Mouse (Mus musculus): ENCODE measurements around the gene Krt42. TPM values are rescaled to one million over a fixed set of nuclear protein-coding genes. Genes with fewer than 3 reads are reported as not detected.
A peak's percentile ranks its signal among the peaks of the same experiment; 100 is the strongest.
"Not testable (repeated sequence)": the region's sequence is repeated elsewhere in the genome, so short reads cannot be mapped to it uniquely, and the experiment has no call there.

Gene Krt42
- polyA plus RNA-seq, 1 experiment = not detected

- Histone ChIP-seq H3K4me2 (ENCODE audit: low read depth) (no peak overlapping the region), H3K27me3 (ENCODE audit: control insufficient read depth, insufficient read depth, insufficient read length) (no peaks in the 10 kb centered on the region), H3ac (ENCODE audit: control insufficient read depth, insufficient read length) (no peak overlapping the region), H3K79me2 (ENCODE audit: control insufficient read depth, insufficient read depth) (no peaks in the 10 kb centered on the region), H3K4me3 (no peak overlapping the region), H3K36me3 (ENCODE audit: control insufficient read depth, insufficient read depth) (no peaks in the 10 kb centered on the region)
- no peak for TF ChIP-seq SRF (IDR thresholded peaks at IDR 0.05; ENCODE audit: control insufficient read depth, insufficient read length, low read depth)
- TF ChIP-seq POLR2AphosphoS2 (IDR thresholded peaks at IDR 0.05; ENCODE audit: insufficient read length, low read depth) = no peak
- TF ChIP-seq MYOD1 (IDR thresholded peaks at IDR 0.05; ENCODE audit: control insufficient read depth in 1 of 3, insufficient read length in 2 of 3, low read depth in 2 of 3) = no peak
- TF ChIP-seq CEBPB (IDR thresholded peaks at IDR 0.05; ENCODE audit: insufficient read depth, poor library complexity, severe bottlenecking) = no peak
- TF ChIP-seq TCF3 (IDR thresholded peaks at IDR 0.05; ENCODE audit: insufficient read length, low read depth) = no peak
- TF ChIP-seq MYOG (IDR thresholded peaks at IDR 0.05; ENCODE audit: control insufficient read depth in 1 of 3, insufficient read depth in 1 of 3, insufficient read length in 2 of 3, low read depth in 2 of 3) = no peak
- no peak for TF ChIP-seq E2F4 (IDR thresholded peaks at IDR 0.05; ENCODE audit: insufficient read depth)
- TF ChIP-seq MAX (IDR thresholded peaks at IDR 0.05; ENCODE audit: low read depth) = no peak
- no peak for TF ChIP-seq TCF12 (IDR thresholded peaks at IDR 0.05; ENCODE audit: insufficient read depth, poor library complexity, severe bottlenecking)
- no peak for TF ChIP-seq USF1 (IDR thresholded peaks at IDR 0.05; ENCODE audit: low read depth)
- TF ChIP-seq POLR2A (IDR thresholded peaks at IDR 0.05; ENCODE audit: insufficient read length, low read depth) = no peak
- TF ChIP-seq REST (IDR thresholded peaks at IDR 0.05; ENCODE audit: insufficient read depth, insufficient read length) = no peak
These were observed 15.1 kb downstream of the Krt42 start for GRCm38 (mm10) chr11:100254360-100255090.

- H3K4me2 ChIP-seq (ENCODE audit: low read depth) = no peak within 1 kb of the TSS
- H3K4me3 ChIP-seq = no peak within 1 kb of the TSS
- no peaks in the 10 kb centered on the region for H3K36me3 ChIP-seq (ENCODE audit: control insufficient read depth, insufficient read depth)
These were observed 20.7 kb downstream of the Krt42 start, which contains the start of gene Krt16 for GRCm38 (mm10) chr11:100248852-100249465. Gene Krt16, minus strand, starts transcription at chr11:100248902.

GRCm38 (mm10) chr11:100246471-100246870 lies 23.2 kb downstream of the Krt42 start:
- not testable (repeated sequence) for H3K79me2 ChIP-seq (ENCODE audit: control insufficient read depth, insufficient read depth); H3ac ChIP-seq (ENCODE audit: control insufficient read depth, insufficient read length); H3K4me2 ChIP-seq (ENCODE audit: low read depth); H3K36me3 ChIP-seq (ENCODE audit: control insufficient read depth, insufficient read depth); H3K27me3 ChIP-seq (ENCODE audit: control insufficient read depth, insufficient read depth, insufficient read length); H3K4me3 ChIP-seq

More at GRCm38 (mm10) chr11:100248852-100249465, 20.7 kb downstream of the Krt42 start, which contains the start of gene Krt16:
- TF ChIP-seq POLR2A (IDR thresholded peaks at IDR 0.05; ENCODE audit: insufficient read length, low read depth) = no peak
- Histone ChIP-seq H3K79me2 (ENCODE audit: control insufficient read depth, insufficient read depth) (no peaks in the 10 kb centered on the region), H3ac (ENCODE audit: control insufficient read depth, insufficient read length) (no peak within 1 kb of the TSS), H3K27me3 (ENCODE audit: control insufficient read depth, insufficient read depth, insufficient read length) (no peaks in the 10 kb centered on the region)

GRCm38 (mm10) chr11:100240272-100240671 lies 29.4 kb downstream of the Krt42 start:
- H3K79me2 ChIP-seq (ENCODE audit: control insufficient read depth, insufficient read depth); H3K4me3 ChIP-seq; H3K27me3 ChIP-seq (ENCODE audit: control insufficient read depth, insufficient read depth, insufficient read length); H3ac ChIP-seq (ENCODE audit: control insufficient read depth, insufficient read length); H3K36me3 ChIP-seq (ENCODE audit: control insufficient read depth, insufficient read depth); H3K4me2 ChIP-seq (ENCODE audit: low read depth): not testable (repeated sequence)

GRCm38 (mm10) chr11:100221741-100222140 lies 47.9 kb downstream of the Krt42 start:
- no peak overlapping the region for H3K4me3 ChIP-seq
- H3ac ChIP-seq (ENCODE audit: control insufficient read depth, insufficient read length) = no peak overlapping the region
- no peaks in the 10 kb centered on the region for H3K27me3 ChIP-seq (ENCODE audit: control insufficient read depth, insufficient read depth, insufficient read length)
- H3K79me2 ChIP-seq (ENCODE audit: control insufficient read depth, insufficient read depth) = no peaks in the 10 kb centered on the region
- H3K4me2 ChIP-seq (ENCODE audit: low read depth) = peak overlapping the region; percentile 28
- no peaks in the 10 kb centered on the region for H3K36me3 ChIP-seq (ENCODE audit: control insufficient read depth, insufficient read depth)
- TF ChIP-seq CEBPB (IDR thresholded peaks at IDR 0.05; ENCODE audit: insufficient read depth, poor library complexity, severe bottlenecking) = no peak
- no peak for TF ChIP-seq POLR2AphosphoS2 (IDR thresholded peaks at IDR 0.05; ENCODE audit: insufficient read length, low read depth)
- TF ChIP-seq TCF3 (IDR thresholded peaks at IDR 0.05; ENCODE audit: insufficient read length, low read depth) = no peak
- TF ChIP-seq USF1 (IDR thresholded peaks at IDR 0.05; ENCODE audit: low read depth) = no peak
- no peak for TF ChIP-seq TCF12 (IDR thresholded peaks at IDR 0.05; ENCODE audit: insufficient read depth, poor library complexity, severe bottlenecking)
- no peak for TF ChIP-seq MAX (IDR thresholded peaks at IDR 0.05; ENCODE audit: low read depth)
- no peak for TF ChIP-seq E2F4 (IDR thresholded peaks at IDR 0.05; ENCODE audit: insufficient read depth)
- TF ChIP-seq POLR2A (IDR thresholded peaks at IDR 0.05; ENCODE audit: insufficient read length, low read depth) = no peak
- TF ChIP-seq MYOD1 (IDR thresholded peaks at IDR 0.05; ENCODE audit: control insufficient read depth in 1 of 3, insufficient read length in 2 of 3, low read depth in 2 of 3) = no peak
- TF ChIP-seq SRF (IDR thresholded peaks at IDR 0.05; ENCODE audit: control insufficient read depth, insufficient read length, low read depth) = no peak
- no peak for TF ChIP-seq MYOG (IDR thresholded peaks at IDR 0.05; ENCODE audit: control insufficient read depth in 1 of 3, insufficient read depth in 1 of 3, insufficient read length in 2 of 3, low read depth in 2 of 3)
- TF ChIP-seq REST (IDR thresholded peaks at IDR 0.05; ENCODE audit: insufficient read depth, insufficient read length) = no peak

Measured in myocyte (in vitro differentiated cells).